Mouse (Mus musculus) limb, embryonic 14.5 days (tissue): Measurements from ENCODE around the gene Negr1. TPM values are rescaled to one million over a fixed set of nuclear protein-coding genes. Genes with fewer than 3 reads are reported as not detected.

ENCODE experiments used
- ATAC-seq: fragments of 200-750 bp; cut with Nextera tagmentation; 2 replicates; pipeline ENCODE4 v1.8.0; 2017; ENCODE audit warnings: low read depth, moderate number of reproducible peaks, moderate TSS enrichment; ENCODE audit not compliant: low FRiP score
- DNase-seq: peaks from one replicate; pipeline ENCODE4 v3.0.0-alpha.2; 2015; ENCODE audit warnings: low spot score
- H3K27ac ChIP-seq: fragments of 300-500 bp; sonication (generic); replicated peaks from 2 replicates; pipeline ENCODE4 v1.5.1; 2014; ENCODE audit warnings: low read depth, mild to moderate bottlenecking, low read length, moderate library complexity, mixed read lengths
- H3K27me3 ChIP-seq: fragments of 300-500 bp; sonication (generic); 2 replicates; pipeline ENCODE4 v1.6.1; 2014; ENCODE audit warnings: low read length, mixed read lengths; ENCODE audit not compliant: control insufficient read depth, insufficient read depth
- H3K36me3 ChIP-seq: fragments of 300-500 bp; sonication (generic); 2 replicates; pipeline ENCODE4 v1.6.1; 2014; ENCODE audit warnings: mild to moderate bottlenecking, low read length, moderate library complexity, mixed read lengths; ENCODE audit not compliant: control insufficient read depth, insufficient read depth
- H3K4me1 ChIP-seq: fragments of 300-500 bp; sonication (generic); 2 replicates; pipeline ENCODE4 v1.6.1; 2014; ENCODE audit warnings: antibody characterized with exemption, low read length, mixed read lengths; ENCODE audit not compliant: control insufficient read depth, insufficient read depth
- H3K4me2 ChIP-seq: fragments of 300-500 bp; sonication (generic); replicated peaks from 2 replicates; pipeline ENCODE4 v1.6.1; 2014; ENCODE audit warnings: low read depth, mild to moderate bottlenecking, low read length, moderate library complexity; ENCODE audit not compliant: severe bottlenecking
- H3K4me3 ChIP-seq: fragments of 300-500 bp; sonication (generic); replicated peaks from 2 replicates; pipeline ENCODE4 v1.5.1; 2014; ENCODE audit warnings: low read length
- H3K9ac ChIP-seq: fragments of 300-500 bp; sonication (generic); 2 replicates; pipeline ENCODE4 v1.6.1; 2014; ENCODE audit warnings: mild to moderate bottlenecking, low read depth, low read length, moderate library complexity; ENCODE audit not compliant: severe bottlenecking
- H3K9me3 ChIP-seq: fragments of 300-500 bp; sonication (generic); 2 replicates; pipeline ENCODE4 v1.6.1; 2016; ENCODE audit warnings: low read length; ENCODE audit not compliant: control insufficient read depth
- POLR2A ChIP-seq: fragments of 200-500 bp; IDR thresholded peaks from 2 replicates; pipeline ENCODE4 v1.8.0; 2012; ENCODE audit warnings: inconsistent platforms, mild to moderate bottlenecking, moderate library complexity, borderline replicate concordance; ENCODE audit not compliant: insufficient read depth, insufficient read length; ENCODE audit errors: extremely low read depth
- WGBS: fragments of 180-500 bp; shearing (Covaris S2); extraction: QIAGEN DNeasy Blood & Tissue Kit; methylation state at CpG from one replicate; pipeline ENCODE4 v1.1.7; 2014; 5-methylcytosine and 5-hydroxymethylcytosine counted together
- polyA plus RNA-seq, 2 experiments: library from polyadenylated mRNA; depleted of rRNA in 1 of 2; stranded (reverse) in 1 of 2; unstranded in 1 of 2; fragments of >200 nt; fragmentation: Nextera tagmentation in 1 of 2; extraction: Ambion mirVana in 1 of 2; gene quantifications; 2 replicates each; pipeline versions ENCODE4 v1.2.1 to v1.2.3; 2012 to 2014

The Negr1 gene
- polyA plus RNA-seq, 2 experiments, result 5.1 to 6.2 TPM

DNA sequence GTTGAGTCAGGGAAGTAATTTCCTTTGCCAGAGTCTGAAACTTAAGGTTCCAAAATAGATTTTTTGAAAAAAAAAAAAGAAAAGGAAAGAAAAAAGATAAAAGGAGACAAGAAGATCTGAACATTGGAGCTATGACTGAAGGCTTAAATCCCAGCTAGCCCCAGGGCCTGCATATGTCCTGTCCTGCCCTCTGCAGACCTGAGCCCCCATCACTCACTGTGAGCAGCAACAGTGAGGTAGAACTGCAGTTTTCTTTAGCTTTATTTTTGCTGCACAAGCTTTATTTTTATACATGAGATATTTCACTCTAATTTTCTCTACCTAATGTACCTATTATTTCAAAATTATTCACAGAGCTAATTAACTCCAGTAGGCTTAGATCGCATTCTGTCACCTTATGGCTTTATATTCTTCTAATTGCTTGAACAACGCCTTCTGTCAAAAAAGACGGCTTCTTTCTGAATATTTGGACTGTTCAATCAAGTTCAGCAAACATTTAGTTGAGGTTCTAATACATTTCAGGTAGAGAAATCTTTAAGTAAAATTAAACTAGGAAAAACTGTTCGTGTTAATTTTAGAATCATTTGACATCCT, 192.3 kb downstream of the Negr1 start:
- H3K4me1 ChIP-seq, result no peaks in the 10 kb centered on the region
- DNase-seq (no peak), ATAC-seq (no peak)
- H3K9me3 ChIP-seq, result no peaks in the 10 kb centered on the region
- no peak for TF ChIP-seq POLR2A
- no peak overlapping the region for H3K27ac ChIP-seq
- H3K4me3 ChIP-seq, result no peak overlapping the region
- no peaks in the 10 kb centered on the region for H3K36me3 ChIP-seq
- H3K4me2 ChIP-seq, result no peak overlapping the region
- no peaks in the 10 kb centered on the region for H3K27me3 ChIP-seq
- WGBS, result 37% methylated on average over 4 of the region's 4 CpGs
- H3K9ac ChIP-seq, result no peak overlapping the region

- Histone ChIP-seq H3K4me2 (no peak overlapping the region), H3K36me3 (no peaks in the 10 kb centered on the region), H3K27ac (no peak overlapping the region), H3K9me3 (no peaks in the 10 kb centered on the region), H3K27me3 (no peaks in the 10 kb centered on the region), H3K4me1 (no peaks in the 10 kb centered on the region), H3K9ac (no peak overlapping the region), H3K4me3 (no peak overlapping the region)
- DNase-seq (no peak), ATAC-seq (no peak)
- TF ChIP-seq POLR2A, result no peak
- 48% methylated on average over 1 of the region's 1 CpGs for WGBS
Observed at GRCm38 (mm10) chr3:156754790-156755530, 193.4 kb downstream of the Negr1 start.

DNA sequence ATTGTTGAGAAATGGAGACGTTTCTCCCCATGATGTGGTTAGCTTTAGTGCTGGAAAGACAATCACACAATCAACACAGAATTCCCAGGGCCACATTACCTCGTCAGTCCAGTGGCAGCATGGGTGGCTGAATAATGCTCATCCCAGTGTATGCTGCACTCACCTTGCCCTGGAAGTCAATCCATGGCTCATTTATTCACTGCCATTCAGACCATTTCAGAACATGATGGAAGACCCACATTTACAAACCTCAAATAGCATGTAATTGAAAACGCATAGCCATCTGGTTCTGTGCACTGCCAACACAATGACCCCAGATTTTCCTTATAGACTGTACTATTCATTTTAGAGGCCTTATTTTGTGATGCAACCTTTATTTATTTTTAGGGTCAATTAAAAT, 203.4 kb downstream of the Negr1 start:
- Histone ChIP-seq H3K9me3 (no peaks in the 10 kb centered on the region), H3K27ac (no peak overlapping the region), H3K27me3 (no peaks in the 10 kb centered on the region), H3K9ac (no peak overlapping the region), H3K4me2 (no peak overlapping the region), H3K4me1 (0 out of 2 replicates have a peak, but pooled peaks cover 2% of the 10 kb centered on the region), H3K4me3 (no peak overlapping the region), H3K36me3 (no peaks in the 10 kb centered on the region)
- ATAC-seq, result no peak
- no peak for TF ChIP-seq POLR2A
- WGBS, result 68% methylated on average over 3 of the region's 3 CpGs
- no peak for DNase-seq

GRCm38 (mm10) chr3:156766171-156766845, 204.7 kb downstream of the Negr1 start:
- H3K9ac ChIP-seq, result no peak overlapping the region
- no peak for TF ChIP-seq POLR2A
- H3K9me3 ChIP-seq, result no peaks in the 10 kb centered on the region
- no peak overlapping the region for H3K27ac ChIP-seq
- no peaks in the 10 kb centered on the region for H3K36me3 ChIP-seq
- H3K4me3 ChIP-seq, result no peak overlapping the region
- DNase-seq, result no peak
- H3K4me1 ChIP-seq, result 0 out of 2 replicates have a peak, but pooled peaks cover 2% of the 10 kb centered on the region
- ATAC-seq, result no peak
- 56% methylated on average over 2 of the region's 2 CpGs for WGBS
- no peak overlapping the region for H3K4me2 ChIP-seq
- H3K27me3 ChIP-seq, result no peaks in the 10 kb centered on the region

GRCm38 (mm10) chr3:156771626-156772025, 210.0 kb downstream of the Negr1 start:
- no peak for TF ChIP-seq POLR2A
- no peak overlapping the region for H3K4me3 ChIP-seq
- no peaks in the 10 kb centered on the region for H3K27me3 ChIP-seq
- H3K9ac ChIP-seq, result no peak overlapping the region
- no peaks in the 10 kb centered on the region for H3K36me3 ChIP-seq
- no peaks in the 10 kb centered on the region for H3K4me1 ChIP-seq
- DNase-seq, result no peak
- no peak overlapping the region for H3K27ac ChIP-seq
- H3K4me2 ChIP-seq, result no peak overlapping the region
- ATAC-seq, result no peak
- no peaks in the 10 kb centered on the region for H3K9me3 ChIP-seq
- WGBS, result 60% methylated on average over 2 of the region's 2 CpGs
